Mouse (Mus musculus): ENCODE data around the gene Gm21985. TPM values are rescaled to one million over a fixed set of nuclear protein-coding genes. Genes with fewer than 3 reads are reported as not detected.
A peak's percentile ranks its signal among the peaks of the same experiment; 100 is the strongest.
"Not testable (repeated sequence)": the region's sequence is repeated elsewhere in the genome, so short reads cannot be mapped to it uniquely, and the experiment has no call there.

Gene Gm21985
- total RNA-seq, 2 experiments from 2014 or later: 0.31 to 1.3 TPM

GRCm38 (mm10) chr2:112449597-112450296 is 183.6 kb downstream of the Gm21985 start:
- intact Hi-C loops (cut with DNase I): loop anchor here (1.0 to 10.0 kb wide), 3 partner anchors 70 to 215 kb away; partner anchors contain the start of genes Gm21985, Katnbl1, Lpcat4 and Nop10
- DNase-seq: peak; percentile 28 to 49

- not testable (repeated sequence) for DNase-seq
- intact Hi-C loops (cut with DNase I): loop anchor here (10.0 kb wide), 2 partner anchors 188 to 218 kb away; partner anchors contain the start of genes Gm21985, Lpcat4, Nop10 and Slc12a6
Measured at GRCm38 (mm10) chr2:112452513-112452912, 186.4 kb downstream of the Gm21985 start.

GRCm38 (mm10) chr2:112454125-112454861 is 188.2 kb downstream of the Gm21985 start:
- intact Hi-C loops (cut with DNase I): loop anchor here (2.0 to 10.0 kb wide), 4 partner anchors 75 to 219 kb away; partner anchors contain the start of genes Emc4, Gm21985, Katnbl1 and Lpcat4
- peak in 1 of 2 experiments; percentile 8 for DNase-seq

- intact Hi-C loops (cut with DNase I): loop anchor here (2.0 to 10.0 kb wide), 5 partner anchors 37 to 220 kb away; partner anchors contain the start of genes Aven, Emc4, Gm21985 and Katnbl1
- peak; percentile 99 for DNase-seq
Measured at GRCm38 (mm10) chr2:112454862-112455564, 188.9 kb downstream of the Gm21985 start, which contains the start of gene Emc7. Gene Emc7, plus strand, starts transcription at chr2:112454997.

Other genes starting within 250 kb of the Gm21985 start
- gene Olfr1311, start 241.9 kb upstream of the Gm21985 start, total RNA-seq (2021): not detected
- gene Olfr1312, start 216.1 kb upstream of the Gm21985 start, total RNA-seq (2021): not detected
- not detected for gene Olfr1313, start 188.5 kb upstream of the Gm21985 start, total RNA-seq (2021)
- gene Olfr1314, start 169.5 kb upstream of the Gm21985 start, total RNA-seq (2021): not detected
- not detected for gene Olfr1315-ps1, start 150.9 kb upstream of the Gm21985 start, total RNA-seq (2021)
- not detected for gene Olfr1316, start 131.3 kb upstream of the Gm21985 start, total RNA-seq (2021)
- gene Olfr1317, start 126.0 kb upstream of the Gm21985 start, total RNA-seq (2021): not detected
- gene Olfr1318, start 112.1 kb upstream of the Gm21985 start, total RNA-seq (2021): not detected
- gene Lpcat4, start 26.8 kb upstream of the Gm21985 start, total RNA-seq (2021): 1 to 10 TPM; 5.8 to 6.0 TPM
- gene Nutm1, start 7.0 kb upstream of the Gm21985 start, total RNA-seq (2021): not detected
- gene Nop10, start 4.4 kb upstream of the Gm21985 start, total RNA-seq (2021): 10 to 100 TPM; 63.9 to 67.6 TPM
- 10 to 100 TPM; 37.1 to 43.3 TPM for gene Slc12a6, start 489 bp upstream of the Gm21985 start, total RNA-seq (2021)
- 10 to 100 TPM; 66.9 to 71.3 TPM for gene Emc4, start 101.7 kb downstream of the Gm21985 start, total RNA-seq (2021)
- gene Katnbl1, start 112.9 kb downstream of the Gm21985 start, total RNA-seq (2021): 10 to 100 TPM in 1 of 2 experiments, 1 to 10 TPM in 1; 9.4 to 10.8 TPM
- gene Emc7, start 188.7 kb downstream of the Gm21985 start, total RNA-seq (2021): 10 to 100 TPM; 15.5 to 16.8 TPM
- gene Chrm5, start 214.5 kb downstream of the Gm21985 start, total RNA-seq (2021): not detected
- 10 to 100 TPM; 14.4 to 15.8 TPM for gene Aven, start 226.7 kb downstream of the Gm21985 start, total RNA-seq (2021)